Mouse (Mus musculus): ENCODE results near the gene Zfp462. TPM values are rescaled to one million over a fixed set of nuclear protein-coding genes. Genes with fewer than 3 reads are reported as not detected.

Zfp462 gene
- polyA plus RNA-seq (2012; rRNA removed): 26.7 and 33.1 TPM in 2 replicates
- polyA plus RNA-seq (2014; fragmentation: Nextera tagmentation; extraction: Ambion mirVana): 3.8 and 4.2 TPM in 2 replicates

DNA sequence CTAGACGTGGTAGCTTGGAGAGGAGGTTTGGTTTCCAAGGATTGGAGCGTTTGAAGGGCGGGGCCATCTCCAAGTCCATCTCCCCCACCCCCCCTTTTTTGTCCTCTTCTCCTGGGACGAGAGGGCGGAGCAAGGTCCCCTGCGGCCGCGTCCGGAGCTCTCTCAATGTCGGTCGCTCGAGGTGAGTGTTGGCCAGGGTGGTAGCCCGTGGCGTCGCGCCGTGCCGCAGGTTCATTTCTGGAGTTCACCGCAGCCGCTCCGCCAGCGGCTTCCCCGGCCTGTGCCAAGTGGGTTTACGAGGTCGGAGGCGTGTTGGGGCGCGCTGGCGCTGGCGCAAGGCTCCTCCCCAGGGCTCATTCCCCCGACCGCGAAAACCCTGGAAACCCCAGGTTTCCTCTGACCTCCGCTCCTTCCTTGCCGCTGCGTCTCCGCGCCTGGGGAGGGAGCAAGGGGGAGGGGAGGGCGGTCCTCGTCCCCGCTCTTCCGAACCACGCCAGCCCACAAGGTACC, at the start of gene Zfp462:
Gene Zfp462, plus strand, starts transcription at position 128 of the 510 bp plus-strand sequence.
- WGBS: under 1% methylated on average over 32 of the region's 43 CpGs
- peak within 1 kb of the TSS; percentile 73 for H3K4me3 ChIP-seq (replicated peaks; ENCODE audit: low read length)
- ATAC-seq (ENCODE audit: low FRiP score, low read depth): peak; percentile 21; the same call in 1 of the 2 replicates

GRCm38 (mm10) chr4:54896017-54896416, 48.8 kb upstream of the Zfp462 start:
- no peak for DNase-seq (ENCODE audit: low spot score)
- no peaks in the 10 kb centered on the region for H3K9me3 ChIP-seq (ENCODE audit: control insufficient read depth, low read length)
- ATAC-seq (ENCODE audit: low FRiP score, low read depth): no peak
- no peak overlapping the region for H3K27ac ChIP-seq (replicated peaks; ENCODE audit: low read depth, low read length)
- H3K27me3 ChIP-seq (ENCODE audit: control insufficient read depth, insufficient read depth, low read length): no peaks in the 10 kb centered on the region
- no peaks in the 10 kb centered on the region for H3K4me1 ChIP-seq (ENCODE audit: control insufficient read depth, insufficient read depth, low read length)
- H3K4me3 ChIP-seq (replicated peaks; ENCODE audit: low read length): no peak overlapping the region
- TF ChIP-seq POLR2A (IDR thresholded peaks at IDR 0.05; ENCODE audit: borderline replicate concordance, extremely low read depth, insufficient read depth, insufficient read length): no peak
- 88% methylated on average over 4 of the region's 4 CpGs for WGBS
- no peak overlapping the region for H3K9ac ChIP-seq (ENCODE audit: low read depth, low read length, severe bottlenecking)
- no peak overlapping the region for H3K4me2 ChIP-seq (replicated peaks; ENCODE audit: low read depth, low read length, severe bottlenecking)
- no peaks in the 10 kb centered on the region for H3K36me3 ChIP-seq (ENCODE audit: control insufficient read depth, insufficient read depth, low read length)

More for the DNA sequence above, at the start of gene Zfp462:
- no peaks in the 10 kb centered on the region; the same call in 1 of the 2 replicates for H3K4me1 ChIP-seq (ENCODE audit: control insufficient read depth, insufficient read depth, low read length)
- H3K4me2 ChIP-seq (replicated peaks; ENCODE audit: low read depth, low read length, severe bottlenecking): peak within 1 kb of the TSS; percentile 89
- TF ChIP-seq POLR2A (IDR thresholded peaks at IDR 0.05; ENCODE audit: borderline replicate concordance, extremely low read depth, insufficient read depth, insufficient read length): 0 out of 2 replicates have a peak, but pooled peaks have one; percentile 18
- H3K27me3 ChIP-seq (ENCODE audit: control insufficient read depth, insufficient read depth, low read length): no peaks in the 10 kb centered on the region
- peak; percentile 61 for DNase-seq (ENCODE audit: low spot score)
- peak within 1 kb of the TSS; percentile 87 for H3K9ac ChIP-seq (ENCODE audit: low read depth, low read length, severe bottlenecking)
- H3K36me3 ChIP-seq (ENCODE audit: control insufficient read depth, insufficient read depth, low read length): no peaks in the 10 kb centered on the region
- H3K27ac ChIP-seq (replicated peaks; ENCODE audit: low read depth, low read length): peak within 1 kb of the TSS; percentile 88
- H3K9me3 ChIP-seq (ENCODE audit: control insufficient read depth, low read length): no peaks in the 10 kb centered on the region

DNA sequence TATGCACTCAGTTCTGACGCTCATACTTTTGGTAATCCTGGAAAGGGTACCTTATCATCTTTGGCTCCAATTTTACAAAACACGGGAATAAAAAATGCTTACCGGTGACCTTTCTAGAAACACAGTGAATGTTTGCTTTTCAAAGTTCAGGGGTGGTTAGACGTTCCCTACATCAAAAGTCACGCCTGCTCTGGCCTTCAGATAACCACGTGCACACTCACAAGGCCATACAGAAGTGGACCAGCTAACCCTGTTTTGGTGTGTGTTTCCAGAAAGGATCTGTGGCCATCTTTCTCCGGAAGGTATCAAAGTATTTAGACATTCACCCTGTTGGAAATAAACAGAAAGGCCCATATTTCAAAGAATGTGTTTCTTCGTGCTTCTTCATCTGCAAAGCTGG, 40.2 kb upstream of the Zfp462 start:
- 76% methylated on average over 8 of the region's 8 CpGs for WGBS
- Histone ChIP-seq H3K9ac (ENCODE audit: low read depth, low read length, severe bottlenecking) (no peak overlapping the region), H3K36me3 (ENCODE audit: control insufficient read depth, insufficient read depth, low read length) (no peaks in the 10 kb centered on the region), H3K27ac (replicated peaks; ENCODE audit: low read depth, low read length) (no peak overlapping the region), H3K4me2 (replicated peaks; ENCODE audit: low read depth, low read length, severe bottlenecking) (no peak overlapping the region), H3K4me3 (replicated peaks; ENCODE audit: low read length) (no peak overlapping the region), H3K9me3 (ENCODE audit: control insufficient read depth, low read length) (no peaks in the 10 kb centered on the region), H3K4me1 (ENCODE audit: control insufficient read depth, insufficient read depth, low read length) (no peaks in the 10 kb centered on the region), H3K27me3 (ENCODE audit: control insufficient read depth, insufficient read depth, low read length) (no peaks in the 10 kb centered on the region)
- ATAC-seq (ENCODE audit: low FRiP score, low read depth) (no peak), DNase-seq (ENCODE audit: low spot score) (no peak)
- TF ChIP-seq POLR2A (IDR thresholded peaks at IDR 0.05; ENCODE audit: borderline replicate concordance, extremely low read depth, insufficient read depth, insufficient read length): no peak

GRCm38 (mm10) chr4:54905399-54905953, 39.4 kb upstream of the Zfp462 start:
- Histone ChIP-seq H3K27me3 (ENCODE audit: control insufficient read depth, insufficient read depth, low read length) (no peaks in the 10 kb centered on the region), H3K27ac (replicated peaks; ENCODE audit: low read depth, low read length) (no peak overlapping the region), H3K4me3 (replicated peaks; ENCODE audit: low read length) (no peak overlapping the region), H3K9ac (ENCODE audit: low read depth, low read length, severe bottlenecking) (no peak overlapping the region), H3K9me3 (ENCODE audit: control insufficient read depth, low read length) (no peaks in the 10 kb centered on the region), H3K36me3 (ENCODE audit: control insufficient read depth, insufficient read depth, low read length) (no peaks in the 10 kb centered on the region), H3K4me2 (replicated peaks; ENCODE audit: low read depth, low read length, severe bottlenecking) (no peak overlapping the region), H3K4me1 (ENCODE audit: control insufficient read depth, insufficient read depth, low read length) (no peaks in the 10 kb centered on the region)
- ATAC-seq (ENCODE audit: low FRiP score, low read depth): no peak
- DNase-seq (ENCODE audit: low spot score): no peak
- 67% methylated on average over 7 of the region's 7 CpGs for WGBS
- no peak for TF ChIP-seq POLR2A (IDR thresholded peaks at IDR 0.05; ENCODE audit: borderline replicate concordance, extremely low read depth, insufficient read depth, insufficient read length)

- DNase-seq (ENCODE audit: low spot score) (no peak), ATAC-seq (ENCODE audit: low FRiP score, low read depth) (no peak)
- H3K36me3 ChIP-seq (ENCODE audit: control insufficient read depth, insufficient read depth, low read length): no peaks in the 10 kb centered on the region
- no peak overlapping the region for H3K27ac ChIP-seq (replicated peaks; ENCODE audit: low read depth, low read length)
- no peak overlapping the region for H3K4me3 ChIP-seq (replicated peaks; ENCODE audit: low read length)
- 87% methylated on average over 3 of the region's 3 CpGs for WGBS
- TF ChIP-seq POLR2A (IDR thresholded peaks at IDR 0.05; ENCODE audit: borderline replicate concordance, extremely low read depth, insufficient read depth, insufficient read length): no peak
- H3K9ac ChIP-seq (ENCODE audit: low read depth, low read length, severe bottlenecking): no peak overlapping the region
- no peaks in the 10 kb centered on the region for H3K9me3 ChIP-seq (ENCODE audit: control insufficient read depth, low read length)
- H3K4me2 ChIP-seq (replicated peaks; ENCODE audit: low read depth, low read length, severe bottlenecking): no peak overlapping the region
- H3K27me3 ChIP-seq (ENCODE audit: control insufficient read depth, insufficient read depth, low read length): no peaks in the 10 kb centered on the region
- H3K4me1 ChIP-seq (ENCODE audit: control insufficient read depth, insufficient read depth, low read length): no peaks in the 10 kb centered on the region
Measured at GRCm38 (mm10) chr4:54910300-54910699, 34.5 kb upstream of the Zfp462 start.

Data from limb, embryonic 14.5 days (tissue).